Mouse (Mus musculus) cerebellum, postnatal 4 days (tissue): Measurements from ENCODE around the gene Sprr2j-ps.

ENCODE experiments used
- DNase-seq, 2 experiments: peaks; one replicate each; pipeline ENCODE4 v3.0.0; 2022; ENCODE audit warnings: low spot score in 2 of 2, mixed read lengths in 1 of 2

Sprr2j-ps gene

GRCm38 (mm10) chr3:92417782-92418181 lies at the start of gene Sprr2j-ps:
Gene Sprr2j-ps, plus strand, starts transcription at chr3:92418082.
- no peak for DNase-seq

- no peak for DNase-seq
Observed at GRCm38 (mm10) chr3:92373613-92374012, 44.3 kb upstream of the Sprr2j-ps start.

GRCm38 (mm10) chr3:92385385-92385784 lies 32.5 kb upstream of the Sprr2j-ps start, which contains the start of gene Sprr2h:
Gene Sprr2h, plus strand, starts transcription at chr3:92385685.
- DNase-seq, result no peak

- DNase-seq, result no peak
Observed at GRCm38 (mm10) chr3:92394301-92394700, 23.6 kb upstream of the Sprr2j-ps start.

GRCm38 (mm10) chr3:92407691-92408090 lies 10.2 kb upstream of the Sprr2j-ps start, which contains the start of gene Sprr2i:
Gene Sprr2i, plus strand, starts transcription at chr3:92407991.
- no peak for DNase-seq

GRCm38 (mm10) chr3:92429323-92429722 lies 11.4 kb downstream of the Sprr2j-ps start, which contains the start of gene Gm9774:
Gene Gm9774, minus strand, starts transcription at chr3:92429423.
- no peak for DNase-seq

GRCm38 (mm10) chr3:92432282-92432681 lies 14.4 kb downstream of the Sprr2j-ps start, which contains the start of gene Sprr2k:
Gene Sprr2k, plus strand, starts transcription at chr3:92432582.
- no peak for DNase-seq

GRCm38 (mm10) chr3:92438689-92439088 lies 20.8 kb downstream of the Sprr2j-ps start, which contains the start of gene Sprr1b:
Gene Sprr1b, minus strand, starts transcription at chr3:92438789.
- DNase-seq, result no peak

GRCm38 (mm10) chr3:92440177-92440576 lies 22.3 kb downstream of the Sprr2j-ps start:
- DNase-seq, result no peak

GRCm38 (mm10) chr3:92455151-92455550 lies 37.3 kb downstream of the Sprr2j-ps start:
- DNase-seq, result no peak

GRCm38 (mm10) chr3:92458620-92459019 lies 40.7 kb downstream of the Sprr2j-ps start, which contains the start of gene Sprr3:
Gene Sprr3, minus strand, starts transcription at chr3:92458720.
- no peak for DNase-seq

GRCm38 (mm10) chr3:92466576-92466975 lies 48.7 kb downstream of the Sprr2j-ps start:
- DNase-seq, result no peak

GRCm38 (mm10) chr3:92467424-92467823 lies 49.5 kb downstream of the Sprr2j-ps start:
- no peak for DNase-seq
